Mouse (Mus musculus) MEL (cell line): ENCODE results near the gene Mib2. TPM values are rescaled to one million over a fixed set of nuclear protein-coding genes. Genes with fewer than 3 reads are reported as not detected.

Source experiments
- DNase-seq: peaks from one replicate; pipeline ENCODE4 v3.0.0; 2011; ENCODE audit warnings: low read depth, low spot score
- H3K27ac ChIP-seq: 2 replicates; pipeline ENCODE4 v1.5.1; 2012; ENCODE audit warnings: low read depth, mild to moderate bottlenecking, control low read depth, low read length, moderate library complexity; ENCODE audit not compliant: control insufficient read depth
- H3K27me3 ChIP-seq, 2 experiments: fragments of 150-350 bp in 1 of 2; sonication (generic) in 1 of 2; 2 replicates each; pipeline ENCODE4 v1.6.1; 2012; ENCODE audit warnings: low read length in 2 of 2, mild to moderate bottlenecking in 2 of 2, improper control_type of control experiment in 1 of 2, moderate library complexity in 1 of 2; ENCODE audit not compliant: insufficient read depth in 2 of 2, control insufficient read depth in 1 of 2
- H3K36me3 ChIP-seq, 2 experiments: 2 replicates each; pipeline ENCODE4 v1.6.1; 2012 to 2014; ENCODE audit warnings: low read length in 2 of 2, improper control_type of control experiment in 1 of 2, inconsistent platforms in 1 of 2, mild to moderate bottlenecking in 1 of 2; ENCODE audit not compliant: insufficient read depth in 2 of 2, control insufficient read depth in 1 of 2
- H3K4me1 ChIP-seq, 2 experiments: fragments of 150-350 bp in 1 of 2; sonication (generic) in 1 of 2; 2 replicates each; pipeline ENCODE4 v1.6.1; 2012; ENCODE audit warnings: low read length in 2 of 2, improper control_type of control experiment in 1 of 2, mild to moderate bottlenecking in 1 of 2; ENCODE audit not compliant: insufficient read depth in 2 of 2, control insufficient read depth in 1 of 2
- H3K4me3 ChIP-seq, 2 experiments: fragments of 150-350 bp in 1 of 2; sonication (generic) in 1 of 2; 2 replicates each; pipeline ENCODE4 v1.5.1; 2012; ENCODE audit warnings: low read depth in 2 of 2, low read length in 2 of 2, mild to moderate bottlenecking in 2 of 2, moderate library complexity in 2 of 2, control low read depth in 1 of 2, improper control_type of control experiment in 1 of 2; ENCODE audit not compliant: control insufficient read depth in 1 of 2, insufficient read depth in 1 of 2
- H3K79me2 ChIP-seq: 2 replicates; pipeline ENCODE4 v1.6.1; 2012; ENCODE audit warnings: mild to moderate bottlenecking, low read length, moderate library complexity; ENCODE audit not compliant: control insufficient read depth, poor library complexity, insufficient read depth
- H3K9ac ChIP-seq: 2 replicates; pipeline ENCODE4 v1.6.1; 2012; ENCODE audit warnings: low read depth, mild to moderate bottlenecking, control low read depth, low read length, moderate library complexity; ENCODE audit not compliant: control insufficient read depth, poor library complexity, severe bottlenecking
- H3K9me3 ChIP-seq: fragments of 150-350 bp; sonication (generic); replicated peaks from 2 replicates; pipeline ENCODE4 v1.6.1; 2012; ENCODE audit warnings: mild to moderate bottlenecking, low read length, improper control_type of control experiment, moderate library complexity; ENCODE audit not compliant: insufficient read depth
- CHD1 ChIP-seq: IDR thresholded peaks from 2 replicates; pipeline ENCODE4 v1.6.1; 2012; ENCODE audit warnings: low read depth, mild to moderate bottlenecking, inconsistent platforms, low read length, improper control_type of control experiment
- E2F4 ChIP-seq: IDR thresholded peaks from 2 replicates; pipeline ENCODE4 v1.6.1; 2011; ENCODE audit warnings: low read depth, low read length, improper control_type of control experiment, borderline replicate concordance
- ETS1 ChIP-seq: IDR thresholded peaks from 2 replicates; pipeline ENCODE4 v1.6.1; 2012; ENCODE audit warnings: low read depth, mild to moderate bottlenecking, inconsistent platforms, low read length, improper control_type of control experiment, moderate library complexity
- GATA1 ChIP-seq: IDR thresholded peaks from 2 replicates; pipeline ENCODE4 v1.6.1; 2011; ENCODE audit warnings: low read depth, low read length, improper control_type of control experiment
- HCFC1 ChIP-seq: IDR thresholded peaks from 2 replicates; pipeline ENCODE4 v1.6.1; 2012; ENCODE audit warnings: low read depth, mild to moderate bottlenecking, inconsistent platforms, low read length, improper control_type of control experiment, moderate library complexity
- MYB ChIP-seq: IDR thresholded peaks from 2 replicates; pipeline ENCODE4 v1.6.1; 2011; ENCODE audit warnings: mild to moderate bottlenecking, low read depth, low read length, improper control_type of control experiment
- NELFE ChIP-seq: IDR thresholded peaks from 2 replicates; pipeline ENCODE4 v1.6.1; 2011; ENCODE audit warnings: low read depth, low read length, improper control_type of control experiment
- NRF1 ChIP-seq: IDR thresholded peaks from 2 replicates; pipeline ENCODE4 v1.6.1; 2014; ENCODE audit warnings: low read depth, mild to moderate bottlenecking, inconsistent platforms, low read length, improper control_type of control experiment, moderate library complexity; ENCODE audit not compliant: poor library complexity, insufficient read depth, severe bottlenecking
- POLR2AphosphoS5 ChIP-seq: IDR thresholded peaks from 2 replicates; pipeline ENCODE4 v1.6.1; 2012; ENCODE audit warnings: low read depth, borderline replicate concordance, mild to moderate bottlenecking, inconsistent platforms, low read length, moderate library complexity, mixed read lengths
- RAD21 ChIP-seq: IDR thresholded peaks from 2 replicates; pipeline ENCODE4 v1.6.1; 2011; ENCODE audit warnings: mild to moderate bottlenecking, low read depth, low read length, improper control_type of control experiment
- RCOR1 ChIP-seq: IDR thresholded peaks from 2 replicates; pipeline ENCODE4 v1.6.1; 2012; ENCODE audit warnings: low read depth, mild to moderate bottlenecking, inconsistent platforms, low read length, improper control_type of control experiment
- TBP ChIP-seq: IDR thresholded peaks from 2 replicates; pipeline ENCODE4 v1.8.0; 2011; ENCODE audit warnings: low read depth, low read length, improper control_type of control experiment
- UBTF ChIP-seq: IDR thresholded peaks from 2 replicates; pipeline ENCODE4 v1.6.1; 2012; ENCODE audit warnings: low read depth, mild to moderate bottlenecking, inconsistent platforms, low read length, improper control_type of control experiment, moderate library complexity, borderline replicate concordance; ENCODE audit not compliant: insufficient read depth
- USF2 ChIP-seq, 2 experiments: IDR thresholded peaks; 2 replicates each; pipeline ENCODE4 v1.6.1; 2011 to 2012; ENCODE audit warnings: improper control_type of control experiment in 2 of 2, low read length in 2 of 2, borderline replicate concordance in 1 of 2, inconsistent platforms in 1 of 2, low read depth in 1 of 2, mild to moderate bottlenecking in 1 of 2; ENCODE audit not compliant: insufficient read depth in 1 of 2
- ZKSCAN1 ChIP-seq: IDR thresholded peaks from 2 replicates; pipeline ENCODE4 v1.6.1; 2012; ENCODE audit warnings: low read depth, mild to moderate bottlenecking, inconsistent platforms, low read length, improper control_type of control experiment, moderate library complexity
- polyA plus RNA-seq, 2 experiments: library from polyadenylated mRNA; stranded (reverse) in 1 of 2; unstranded in 1 of 2; fragments of >175 nt in 1 of 2; fragments of >200 nt in 1 of 2; gene quantifications; 2 replicates each; pipeline versions ENCODE4 v1.2.1 to v1.2.4; 2012; ENCODE audit warnings: low replicate concordance in 2 of 2, low read depth in 1 of 2; ENCODE audit not compliant: insufficient read length in 2 of 2, insufficient read depth in 1 of 2, missing spikeins in 1 of 2
- total RNA-seq: library from RNA; depleted of rRNA; stranded (reverse); fragments of 300-350 nt; gene quantifications from 2 replicates; pipeline ENCODE4 v1.2.3, GENCODE M21; 2012

Mib2 gene
- total and polyA plus RNA-seq, 3 experiments = 21.4 to 38.3 TPM; not detected in 1

- DNase-seq = no peak
- Histone ChIP-seq H3K27ac (no peak overlapping the region), H3K9me3 (no peaks in the 10 kb centered on the region), H3K79me2 (peaks cover 65% of the 10 kb centered on the region), H3K36me3 (peaks cover 33 to 34% of the 10 kb centered on the region in 2 experiments), H3K9ac (no peak overlapping the region; the same call in 1 of the 2 replicates), H3K4me1 (peaks cover 7 to 16% of the 10 kb centered on the region in 2 experiments), H3K27me3 (no peaks in the 10 kb centered on the region), H3K4me3 (no peak overlapping the region)
- no peak for TF ChIP-seq USF2 (IDR thresholded peaks at IDR 0.05; ENCODE audit: borderline replicate concordance in 1 of 2, insufficient read depth in 1 of 2, low read depth in 1 of 2, low read length in 2 of 2)
- no peak for TF ChIP-seq GATA1
- TF ChIP-seq CHD1 = no peak
- TF ChIP-seq MYB = no peak
- no peak for TF ChIP-seq E2F4
- no peak for TF ChIP-seq RAD21
- no peak for TF ChIP-seq NELFE
Measured at GRCm38 (mm10) chr4:155710521-155711252, 41.7 kb upstream of the Mib2 start.

GRCm38 (mm10) chr4:155708988-155709387, 40.0 kb upstream of the Mib2 start:
- Histone ChIP-seq H3K27ac (no peak overlapping the region), H3K9ac (no peak overlapping the region; the same call in 1 of the 2 replicates), H3K4me1 (peaks cover 7 to 16% of the 10 kb centered on the region in 2 experiments), H3K4me3 (no peak overlapping the region), H3K9me3 (no peaks in the 10 kb centered on the region), H3K27me3 (no peaks in the 10 kb centered on the region), H3K79me2 (peaks cover 67% of the 10 kb centered on the region), H3K36me3 (peaks cover 24 to 33% of the 10 kb centered on the region in 2 experiments)
- TF ChIP-seq ETS1 = no peak
- no peak for TF ChIP-seq HCFC1
- no peak for TF ChIP-seq ZKSCAN1
- TF ChIP-seq POLR2AphosphoS5 = no peak
- no peak for TF ChIP-seq TBP
- no peak for TF ChIP-seq RCOR1
- TF ChIP-seq NRF1 = no peak
- no peak for TF ChIP-seq USF2 (IDR thresholded peaks at IDR 0.05; ENCODE audit: borderline replicate concordance in 1 of 2, insufficient read depth in 1 of 2, low read depth in 1 of 2, low read length in 2 of 2)
- TF ChIP-seq UBTF = no peak
- no peak for TF ChIP-seq E2F4
- no peak for DNase-seq
